Mouse (Mus musculus) activated CD4-positive, CD25-positive, alpha-beta regulatory T cell, adult 9 weeks (primary cell): ENCODE results near the gene Grsf1. TPM values are rescaled to one million over a fixed set of nuclear protein-coding genes. Genes with fewer than 3 reads are reported as not detected.

Experiments
- polyA plus RNA-seq: library from polyadenylated mRNA; unstranded; fragments of 100-300 nt; shearing (Covaris generic); gene quantifications from one replicate; pipeline ENCODE4 v1.2.1, GENCODE M21; 2017

The Grsf1 gene
- 3.5 TPM for polyA plus RNA-seq

DNA sequence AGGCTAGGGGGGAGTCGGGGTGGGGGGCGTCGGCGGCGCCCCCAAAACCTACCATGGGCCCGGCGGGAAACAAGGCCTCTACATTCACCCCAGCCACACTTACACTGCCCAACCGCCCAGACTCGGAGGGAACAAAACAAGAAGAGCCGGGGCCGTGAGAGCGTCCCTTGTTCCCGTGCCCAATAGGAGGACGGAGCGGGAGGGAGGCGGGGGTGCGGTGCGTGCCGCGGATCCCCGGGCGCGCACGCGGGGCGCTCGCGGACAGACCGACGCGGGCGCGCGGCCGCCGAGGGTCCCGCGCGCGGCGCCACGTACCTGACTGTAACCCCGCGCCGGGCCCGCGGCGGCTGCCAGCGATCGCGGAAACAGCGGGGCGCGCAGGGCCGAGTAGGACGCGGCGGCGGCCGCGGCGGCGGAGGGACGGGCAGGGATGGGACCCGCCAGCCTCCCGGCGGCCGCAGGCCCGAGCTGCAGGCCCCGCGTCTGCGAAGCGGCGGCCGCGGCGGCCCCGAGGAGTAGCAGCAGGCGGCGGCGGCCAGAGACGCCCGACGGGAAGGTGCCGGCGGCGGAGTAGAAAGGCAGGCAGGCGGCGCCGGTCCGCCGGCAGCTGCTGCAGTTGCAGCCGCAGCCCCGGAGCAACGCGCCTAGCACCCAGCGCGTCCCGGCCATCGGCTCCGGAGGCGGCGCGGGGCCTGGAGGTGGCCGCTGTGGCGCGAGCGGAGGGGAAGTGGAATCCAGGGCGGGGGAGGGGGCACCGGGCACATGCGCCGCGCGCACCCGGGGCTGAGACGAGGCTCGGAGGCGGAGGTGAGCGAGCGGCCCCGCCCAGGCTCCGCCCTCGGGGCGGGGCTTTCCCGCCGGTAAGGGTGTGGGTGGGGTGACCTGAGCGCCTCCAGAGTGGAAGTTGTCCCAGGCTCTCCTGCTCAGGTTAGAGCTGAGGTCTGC lies at the start of gene Grsf1:
Gene Grsf1 (minus strand): TSS at position 729 of the 945 bp plus-strand sequence.

DNA sequence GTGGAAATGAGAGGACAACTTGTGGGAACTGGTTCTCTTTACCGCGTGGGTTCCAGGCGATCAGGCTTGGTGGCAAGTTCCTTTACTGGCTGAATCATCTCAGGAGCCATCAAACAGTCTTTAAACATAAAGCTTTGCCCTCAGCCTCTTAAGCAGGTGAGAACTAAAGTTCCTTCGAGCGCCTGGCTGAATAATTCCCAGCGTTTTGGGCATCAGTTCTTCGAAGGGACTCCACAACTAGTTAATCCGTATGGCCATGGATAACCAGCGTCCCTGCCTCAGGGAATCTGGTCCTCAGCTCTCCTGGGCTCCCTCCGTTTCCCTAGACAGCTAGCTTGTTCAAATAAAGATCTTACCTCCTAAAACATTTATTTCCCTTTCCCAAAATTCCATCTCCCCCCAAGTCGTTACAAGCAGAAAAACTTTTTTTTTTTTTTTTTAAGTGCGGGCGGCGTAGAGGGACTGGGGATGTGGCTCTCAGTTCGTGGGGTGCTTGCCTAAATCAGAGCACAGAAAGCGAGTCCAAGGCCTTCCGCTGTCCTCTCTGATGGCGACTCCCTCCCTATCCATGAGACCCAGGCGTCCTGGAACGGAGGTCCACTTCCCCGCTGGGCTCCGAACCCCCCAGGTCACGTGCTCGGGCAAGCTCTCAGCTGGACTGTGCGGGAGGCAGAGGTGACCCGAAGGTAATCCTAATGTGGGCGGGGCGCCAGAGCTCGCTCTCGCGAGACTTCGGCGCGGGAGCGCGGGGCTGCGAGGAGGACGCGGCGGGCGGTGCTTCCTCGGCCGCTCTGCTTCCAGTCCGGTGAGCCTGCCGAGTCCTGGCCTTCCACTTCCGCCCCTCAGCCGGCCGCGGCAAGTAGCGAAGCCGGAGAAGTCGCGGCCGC lies 44.4 kb upstream of the Grsf1 start, which contains the start of gene Mob1b:
Gene Mob1b (plus strand): TSS at position 740 of the 887 bp plus-strand sequence.

Other genes starting within 250 kb of the Grsf1 start
- gene Ambn, start 220.2 kb downstream of the Grsf1 start, polyA plus RNA-seq = not detected
- gene Enam, start 188.2 kb downstream of the Grsf1 start, polyA plus RNA-seq = not detected
- gene Jchain, start 148.3 kb downstream of the Grsf1 start, polyA plus RNA-seq = 5.6 TPM
- gene Utp3, start 121.7 kb downstream of the Grsf1 start, polyA plus RNA-seq = 110 TPM
- gene Rufy3, start 111.1 kb downstream of the Grsf1 start, polyA plus RNA-seq = 1.9 TPM
- gene Mob1b, start 44.7 kb upstream of the Grsf1 start, polyA plus RNA-seq = 10.8 TPM
- 94.8 TPM for gene Dck, start 88.8 kb upstream of the Grsf1 start, polyA plus RNA-seq
- gene Slc4a4, start 210.6 kb upstream of the Grsf1 start, polyA plus RNA-seq = not detected